Mouse (Mus musculus): Measurements from ENCODE around the gene Fuz.

The Fuz gene

DNA sequence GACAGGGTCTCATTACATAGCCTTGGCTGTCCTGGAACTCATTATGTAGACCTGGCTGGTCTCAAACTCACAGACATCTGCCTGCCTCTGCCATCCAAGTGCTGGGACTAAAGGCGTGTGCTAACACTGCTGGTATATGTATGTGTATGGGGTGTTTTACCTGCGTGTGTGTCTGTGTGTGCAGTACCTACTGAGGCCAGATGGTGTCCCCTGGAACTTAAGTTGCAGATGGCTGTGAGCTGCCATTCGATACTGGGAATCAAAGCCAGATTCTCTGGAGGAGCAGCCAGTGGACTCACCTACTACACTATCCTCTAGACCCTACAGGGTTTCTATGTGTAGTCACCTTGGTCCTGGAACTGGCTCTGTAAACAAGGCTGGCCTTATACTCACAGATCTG lies 29.6 kb downstream of the Fuz start:
- DNase-seq (ENCODE audit: low read depth in 2 of 2, low spot score in 2 of 2): peak in 1 of 2 experiments; percentile 24

- no peak for DNase-seq (ENCODE audit: low read depth in 2 of 2, low spot score in 2 of 2)
Measured at GRCm38 (mm10) chr7:44928570-44928969, 32.7 kb downstream of the Fuz start.

GRCm38 (mm10) chr7:44929204-44930151 lies 33.6 kb downstream of the Fuz start, which contains the start of gene Ap2a1:
TSS of gene Ap2a1 (minus strand) at chr7:44929496.
- DNase-seq (ENCODE audit: low read depth in 2 of 2, low spot score in 2 of 2): peak; percentile 99

DNA sequence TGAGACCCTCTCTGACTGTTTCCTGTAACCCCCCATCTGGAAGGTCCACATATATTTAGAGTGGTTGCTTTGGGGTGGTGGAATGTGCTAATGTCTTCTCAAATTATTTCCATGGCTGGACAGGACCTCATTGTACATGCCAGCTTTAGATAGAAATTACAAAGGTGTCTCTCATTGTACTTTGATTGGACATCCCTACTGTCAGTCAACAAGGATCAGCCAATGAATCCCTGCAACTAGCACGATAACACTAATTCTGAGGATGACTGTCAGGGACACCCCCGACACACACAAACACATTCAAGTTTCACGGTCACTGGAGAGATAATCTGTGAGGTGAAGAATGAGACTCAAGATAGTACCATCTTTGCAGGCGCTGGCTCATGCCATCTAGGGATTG lies 42.8 kb downstream of the Fuz start:
- DNase-seq (ENCODE audit: low read depth in 2 of 2, low spot score in 2 of 2): no peak

GRCm38 (mm10) chr7:44942904-44943303 lies 47.0 kb downstream of the Fuz start, which contains the start of gene Tsks:
TSS of gene Tsks (plus strand) at chr7:44943204.
- no peak for DNase-seq (ENCODE audit: low read depth in 2 of 2, low spot score in 2 of 2)

GRCm38 (mm10) chr7:44949922-44950321 lies 54.0 kb downstream of the Fuz start:
- no peak for DNase-seq (ENCODE audit: low read depth in 2 of 2, low spot score in 2 of 2)

GRCm38 (mm10) chr7:44951960-44952359 lies 56.1 kb downstream of the Fuz start:
- DNase-seq (ENCODE audit: low read depth in 2 of 2, low spot score in 2 of 2): no peak

Data from CD8-positive naive resting alpha-beta T cell, adult 2 months (primary cell).